Mouse (Mus musculus) intestine, embryonic 16.5 days (tissue): ENCODE measurements at regions not wholly inside any gene's neighbourhood (a gene's known extent, or its start where the extent isn't known, plus 50 kb on each side); places are given as distances from the start of the nearest gene placed in this dataset.

Source experiments
- ATAC-seq: fragments of 200-750 bp; cut with Nextera tagmentation; 2 replicates; pipeline ENCODE4 v1.8.0; 2017; ENCODE audit warnings: moderate TSS enrichment, moderate library complexity
- H3K27ac ChIP-seq: fragments of 300-500 bp; sonication (generic); 2 replicates; pipeline ENCODE4 v1.5.1; 2014; ENCODE audit warnings: mild to moderate bottlenecking, low read length
- H3K27me3 ChIP-seq: fragments of 300-500 bp; sonication (generic); replicated peaks from 2 replicates; pipeline ENCODE4 v1.6.1; 2014; ENCODE audit warnings: low read length, control low read depth, mixed read lengths; ENCODE audit not compliant: control insufficient read depth, insufficient read depth
- H3K36me3 ChIP-seq: fragments of 300-500 bp; sonication (generic); 2 replicates; pipeline ENCODE4 v1.6.1; 2014; ENCODE audit warnings: low read length, control low read depth; ENCODE audit not compliant: control insufficient read depth, insufficient read depth
- H3K4me1 ChIP-seq: fragments of 300-500 bp; sonication (generic); 2 replicates; pipeline ENCODE4 v1.6.1; 2014; ENCODE audit warnings: low read length, control low read depth, mixed read lengths; ENCODE audit not compliant: control insufficient read depth, insufficient read depth
- H3K4me2 ChIP-seq: fragments of 300-500 bp; sonication (generic); 2 replicates; pipeline ENCODE4 v1.6.1; 2014; ENCODE audit warnings: low read depth, low read length, control low read depth
- H3K4me3 ChIP-seq: fragments of 300-500 bp; sonication (generic); 2 replicates; pipeline ENCODE4 v1.5.1; 2014; ENCODE audit warnings: mild to moderate bottlenecking, low read length
- H3K9ac ChIP-seq: fragments of 300-500 bp; sonication (generic); 2 replicates; pipeline ENCODE4 v1.6.1; 2014; ENCODE audit warnings: low read depth, low read length
- H3K9me3 ChIP-seq: fragments of 300-500 bp; sonication (generic); 2 replicates; pipeline ENCODE4 v1.6.1; 2016; ENCODE audit warnings: low read length, control low read depth; ENCODE audit not compliant: control insufficient read depth
- WGBS: fragments of 180-500 bp; shearing (Covaris S2); extraction: QIAGEN DNeasy Blood & Tissue Kit; methylation state at CpG from one replicate; pipeline ENCODE4 v1.1.7; 2014; 5-methylcytosine and 5-hydroxymethylcytosine counted together

DNA sequence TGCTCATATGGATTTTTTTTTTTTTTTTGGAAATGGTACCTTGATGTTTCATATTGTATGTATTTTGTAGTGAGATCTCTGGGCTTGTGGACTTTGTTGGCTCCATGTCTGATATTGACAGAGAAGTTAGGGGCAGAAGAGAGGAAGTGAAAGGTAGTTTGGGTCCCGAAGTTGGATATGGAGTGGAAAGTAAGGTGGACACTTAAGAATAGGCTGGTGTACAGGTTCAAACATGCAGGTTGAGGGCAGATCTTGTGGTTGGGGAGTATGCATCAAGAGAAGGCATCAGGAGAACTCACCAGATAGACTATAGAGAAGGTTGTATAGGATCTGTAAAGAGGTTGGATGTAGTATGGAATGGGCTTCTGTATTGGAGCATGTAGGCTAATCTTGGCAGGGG, 2337.5 kb downstream of the A830018L16Rik start:
- 95% methylated on average over 1 of the region's 1 CpGs for WGBS
- Histone ChIP-seq H3K27ac (no peak overlapping the region), H3K9me3 (no peaks in the 10 kb centered on the region), H3K9ac (no peak overlapping the region), H3K4me1 (no peaks in the 10 kb centered on the region), H3K27me3 (no peaks in the 10 kb centered on the region), H3K36me3 (no peaks in the 10 kb centered on the region), H3K4me2 (no peak overlapping the region), H3K4me3 (no peak overlapping the region)
- no peak for ATAC-seq
